Mouse (Mus musculus): ENCODE measurements around the gene Capsl. TPM values are rescaled to one million over a fixed set of nuclear protein-coding genes. Genes with fewer than 3 reads are reported as not detected.

The Capsl gene
- polyA plus RNA-seq, 1 experiment from 2014 or later: 0.61 TPM

Other genes with a start within 250 kb of the Capsl start
- 0.18 TPM in 1 of 2 replicates, not detected in the other for gene Ugt3a1, start 159.1 kb upstream of the Capsl start, polyA plus RNA-seq (2014; fragmentation: Nextera tagmentation; extraction: Ambion mirVana)
- gene Ugt3a2, start 100.5 kb upstream of the Capsl start, polyA plus RNA-seq (2014; fragmentation: Nextera tagmentation; extraction: Ambion mirVana): not detected in 2 replicates
- gene Il7r, start 94.1 kb downstream of the Capsl start, polyA plus RNA-seq (2014; fragmentation: Nextera tagmentation; extraction: Ambion mirVana): 0.15 TPM in 1 of 2 replicates, not detected in the other

All from midbrain, embryonic 11.5 days (tissue).